Mouse (Mus musculus) liver, embryonic 13.5 days (tissue): Measurements from ENCODE around the gene Spaca4. TPM values are rescaled to one million over a fixed set of nuclear protein-coding genes. Genes with fewer than 3 reads are reported as not detected.

Experiments
- ATAC-seq: fragments of 200-750 bp; cut with Nextera tagmentation; 2 replicates; pipeline ENCODE4 v1.8.0; 2017; ENCODE audit warnings: low read depth, mild to moderate bottlenecking, moderate number of reproducible peaks, moderate library complexity
- DNase-seq: peaks from one replicate; pipeline ENCODE4 v3.0.0; 2022
- H3K27ac ChIP-seq: fragments of 300-500 bp; sonication (generic); 2 replicates; pipeline ENCODE4 v1.5.1; 2015; ENCODE audit warnings: moderate library complexity, mild to moderate bottlenecking, inconsistent platforms
- H3K27me3 ChIP-seq: fragments of 300-500 bp; sonication (generic); 2 replicates; pipeline ENCODE4 v1.6.1; 2015; ENCODE audit warnings: mild to moderate bottlenecking, inconsistent platforms
- H3K36me3 ChIP-seq: fragments of 300-500 bp; sonication (generic); 2 replicates; pipeline ENCODE4 v1.6.1; 2015; ENCODE audit warnings: mild to moderate bottlenecking, inconsistent platforms
- H3K4me1 ChIP-seq: fragments of 300-500 bp; sonication (generic); replicated peaks from 2 replicates; pipeline ENCODE4 v1.6.1; 2015; ENCODE audit warnings: inconsistent platforms
- H3K4me2 ChIP-seq: fragments of 300-500 bp; sonication (generic); 2 replicates; pipeline ENCODE4 v1.6.1; 2015; ENCODE audit warnings: inconsistent platforms, mild to moderate bottlenecking, moderate library complexity
- H3K4me3 ChIP-seq: fragments of 300-500 bp; sonication (generic); replicated peaks from 2 replicates; pipeline ENCODE4 v1.5.1; 2015; ENCODE audit warnings: mild to moderate bottlenecking, inconsistent platforms
- H3K9ac ChIP-seq: fragments of 300-500 bp; sonication (generic); 2 replicates; pipeline ENCODE4 v1.6.1; 2015; ENCODE audit warnings: mild to moderate bottlenecking, inconsistent platforms
- H3K9me3 ChIP-seq: fragments of 300-500 bp; sonication (generic); replicated peaks from 2 replicates; pipeline ENCODE4 v1.6.1; 2016; ENCODE audit warnings: inconsistent platforms
- WGBS: fragments of 180-500 bp; shearing (Covaris S2); methylation state at CpG from one replicate; pipeline ENCODE4 v1.1.7; 2015; ENCODE audit not compliant: insufficient replicate concordance; 5-methylcytosine and 5-hydroxymethylcytosine counted together
- polyA plus RNA-seq: library from polyadenylated mRNA; unstranded; fragments of >200 nt; fragmentation: Nextera tagmentation; extraction: Ambion mirVana; gene quantifications from 2 replicates; pipeline ENCODE4 v1.2.1, GENCODE M21; 2015

Spaca4 gene
- polyA plus RNA-seq, 1 experiment from 2014 or later, result not detected

- Histone ChIP-seq H3K4me3 (peak overlapping the region; percentile 81), H3K27me3 (no peaks in the 10 kb centered on the region), H3K36me3 (peaks cover 53% of the 10 kb centered on the region), H3K4me1 (peaks cover 58% of the 10 kb centered on the region), H3K27ac (peak overlapping the region; percentile 87), H3K4me2 (peak overlapping the region; percentile 73), H3K9ac (peak overlapping the region; percentile 96), H3K9me3 (no peaks in the 10 kb centered on the region)
- WGBS, result 62% methylated on average over 10 of the region's 10 CpGs
- ATAC-seq (no peak), DNase-seq (no peak)
Observed at GRCm38 (mm10) chr7:45719180-45719579, 6.4 kb downstream of the Spaca4 start.

DNA sequence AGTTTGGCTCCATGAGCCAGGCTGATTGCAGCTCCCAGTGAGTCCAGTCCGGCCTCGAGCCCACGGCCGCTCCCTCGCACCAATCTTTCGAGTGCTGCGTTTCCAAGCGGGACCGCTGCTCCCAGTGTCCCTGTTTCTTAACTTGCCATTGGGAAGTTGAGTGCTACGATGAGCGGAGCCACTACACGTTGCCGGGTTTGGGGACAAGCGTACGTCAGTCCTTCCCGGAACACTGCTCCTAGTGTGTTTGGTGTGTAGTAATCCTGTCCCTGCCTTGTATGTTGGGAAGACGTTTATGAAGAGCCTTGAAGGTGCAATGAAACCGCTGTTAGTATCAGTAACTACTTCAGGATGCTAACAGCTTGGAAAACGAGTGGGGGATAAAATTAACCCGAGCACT is 7.3 kb downstream of the Spaca4 start:
- H3K4me3 ChIP-seq, result peak overlapping the region; percentile 81
- DNase-seq (no peak), ATAC-seq (no peak)
- peak overlapping the region; percentile 96 for H3K9ac ChIP-seq
- no peaks in the 10 kb centered on the region for H3K27me3 ChIP-seq
- H3K36me3 ChIP-seq, result peaks cover 52% of the 10 kb centered on the region
- peak overlapping the region; percentile 87 for H3K27ac ChIP-seq
- H3K4me2 ChIP-seq, result peak overlapping the region; percentile 73
- H3K4me1 ChIP-seq, result peaks cover 67% of the 10 kb centered on the region
- under 1% methylated on average over 20 of the region's 20 CpGs for WGBS
- H3K9me3 ChIP-seq, result no peaks in the 10 kb centered on the region

DNA sequence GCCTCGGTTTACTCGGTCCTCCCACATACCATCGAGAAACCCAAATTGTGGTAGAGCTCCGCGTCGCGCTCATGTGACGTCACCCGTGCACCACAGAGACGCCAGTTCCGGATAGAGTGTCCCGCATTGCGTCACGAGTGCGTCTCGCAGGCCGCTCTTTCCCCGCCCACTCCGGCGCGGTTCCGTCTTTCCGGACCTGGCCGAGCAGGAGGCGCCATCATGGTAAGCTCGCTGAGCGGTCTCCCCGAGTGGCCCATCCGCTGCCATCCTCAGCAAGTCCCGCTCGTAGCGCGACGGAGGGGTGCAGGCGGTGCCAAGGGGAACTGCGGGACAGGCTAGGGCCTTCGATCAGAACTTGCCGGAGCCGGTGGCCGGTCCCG is 7.7 kb downstream of the Spaca4 start, which contains the start of gene Sphk2:
Gene Sphk2 (minus strand): TSS at position 85 of the 380 bp plus-strand sequence.
- Histone ChIP-seq H3K4me1 (peaks cover 71% of the 10 kb centered on the region), H3K27ac (peak within 1 kb of the TSS; percentile 87), H3K4me2 (peak within 1 kb of the TSS; percentile 96), H3K36me3 (peaks cover 52% of the 10 kb centered on the region), H3K4me3 (peak within 1 kb of the TSS; percentile 81), H3K9ac (peak within 1 kb of the TSS; percentile 96), H3K27me3 (no peaks in the 10 kb centered on the region), H3K9me3 (no peaks in the 10 kb centered on the region)
- peak; percentile 94 for DNase-seq
- WGBS, result under 1% methylated on average over 41 of the region's 41 CpGs
- ATAC-seq, result peak; percentile 61

GRCm38 (mm10) chr7:45716952-45717917 is 8.4 kb downstream of the Spaca4 start:
- peak overlapping the region; percentile 81 for H3K27ac ChIP-seq
- no peaks in the 10 kb centered on the region for H3K9me3 ChIP-seq
- peak overlapping the region; percentile 96 for H3K4me2 ChIP-seq
- 4% methylated on average over 31 of the region's 31 CpGs for WGBS
- H3K4me3 ChIP-seq, result peak overlapping the region; percentile 81
- no peaks in the 10 kb centered on the region for H3K27me3 ChIP-seq
- H3K9ac ChIP-seq, result peak overlapping the region; percentile 80
- peaks cover 78% of the 10 kb centered on the region for H3K4me1 ChIP-seq
- H3K36me3 ChIP-seq, result peaks cover 52% of the 10 kb centered on the region
- ATAC-seq, result peak; percentile 19
- DNase-seq, result no peak

DNA sequence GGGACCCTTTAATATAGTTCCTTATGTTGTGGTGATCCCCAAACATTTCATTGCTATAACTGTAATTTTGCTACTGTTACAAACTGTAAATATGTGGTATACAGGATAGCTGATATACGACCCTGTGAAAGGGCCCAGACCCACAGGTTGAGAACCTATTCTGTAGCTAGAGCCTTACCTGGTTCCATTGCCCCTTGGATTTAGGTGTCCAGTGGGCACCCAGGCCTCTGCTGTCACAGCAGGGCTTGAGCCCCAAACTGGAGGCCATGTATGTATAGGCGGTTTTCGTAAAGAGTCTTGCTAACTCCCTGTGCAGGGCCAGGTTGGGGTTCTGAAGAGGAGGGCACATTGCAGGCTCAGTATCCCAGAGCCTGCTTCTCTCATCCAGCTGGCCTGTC is 9.2 kb downstream of the Spaca4 start:
- no peak for DNase-seq
- Histone ChIP-seq H3K4me3 (peak overlapping the region; percentile 81), H3K4me2 (peak overlapping the region; percentile 96), H3K27ac (peak overlapping the region; percentile 81), H3K9ac (peak overlapping the region; percentile 80), H3K4me1 (peaks cover 81% of the 10 kb centered on the region), H3K36me3 (peaks cover 52% of the 10 kb centered on the region), H3K27me3 (no peaks in the 10 kb centered on the region), H3K9me3 (no peaks in the 10 kb centered on the region)
- ATAC-seq, result no peak
- WGBS, result 63% methylated on average over 3 of the region's 3 CpGs

DNA sequence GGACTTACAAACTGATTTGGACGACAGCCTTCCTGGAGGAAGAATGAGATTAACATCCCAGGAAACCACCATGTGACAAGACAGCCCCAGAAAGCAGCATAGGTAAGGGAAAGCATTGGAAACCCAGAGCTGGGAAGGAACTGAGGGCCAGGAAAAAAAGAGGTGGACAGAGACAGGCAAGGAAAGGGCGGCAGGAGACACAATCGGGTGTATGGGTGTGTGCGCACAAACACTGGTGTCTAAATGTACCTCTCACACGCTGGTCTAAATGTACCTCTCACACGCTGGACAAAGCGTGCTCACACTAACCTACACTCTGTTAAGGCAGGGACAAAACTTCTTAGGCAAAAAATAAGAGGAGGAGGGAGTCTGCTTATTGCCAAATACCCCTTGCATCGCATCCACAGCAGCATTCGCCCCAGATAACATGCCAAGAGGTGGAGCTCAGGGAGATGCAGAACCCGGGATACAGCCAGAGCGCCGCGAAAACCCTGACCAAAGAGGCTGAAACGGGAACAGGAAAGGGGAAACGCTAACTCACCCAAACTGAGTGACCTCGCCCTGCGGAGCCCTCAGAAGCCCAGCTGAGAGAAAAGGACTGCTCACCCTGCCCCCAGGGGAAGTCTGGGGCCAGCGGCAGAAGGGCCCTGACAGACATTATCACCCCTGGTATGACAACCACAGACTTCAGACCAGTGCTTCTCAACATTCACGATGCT is 9.7 kb downstream of the Spaca4 start:
- H3K4me3 ChIP-seq, result peak overlapping the region; percentile 81
- no peak for ATAC-seq
- peak overlapping the region; percentile 80 for H3K9ac ChIP-seq
- no peak for DNase-seq
- H3K9me3 ChIP-seq, result no peaks in the 10 kb centered on the region
- 45% methylated on average over 19 of the region's 19 CpGs for WGBS
- H3K27ac ChIP-seq, result peak overlapping the region; percentile 81
- H3K4me1 ChIP-seq, result peaks cover 75% of the 10 kb centered on the region
- peaks cover 52% of the 10 kb centered on the region for H3K36me3 ChIP-seq
- peak overlapping the region; percentile 96 for H3K4me2 ChIP-seq
- no peaks in the 10 kb centered on the region for H3K27me3 ChIP-seq

DNA sequence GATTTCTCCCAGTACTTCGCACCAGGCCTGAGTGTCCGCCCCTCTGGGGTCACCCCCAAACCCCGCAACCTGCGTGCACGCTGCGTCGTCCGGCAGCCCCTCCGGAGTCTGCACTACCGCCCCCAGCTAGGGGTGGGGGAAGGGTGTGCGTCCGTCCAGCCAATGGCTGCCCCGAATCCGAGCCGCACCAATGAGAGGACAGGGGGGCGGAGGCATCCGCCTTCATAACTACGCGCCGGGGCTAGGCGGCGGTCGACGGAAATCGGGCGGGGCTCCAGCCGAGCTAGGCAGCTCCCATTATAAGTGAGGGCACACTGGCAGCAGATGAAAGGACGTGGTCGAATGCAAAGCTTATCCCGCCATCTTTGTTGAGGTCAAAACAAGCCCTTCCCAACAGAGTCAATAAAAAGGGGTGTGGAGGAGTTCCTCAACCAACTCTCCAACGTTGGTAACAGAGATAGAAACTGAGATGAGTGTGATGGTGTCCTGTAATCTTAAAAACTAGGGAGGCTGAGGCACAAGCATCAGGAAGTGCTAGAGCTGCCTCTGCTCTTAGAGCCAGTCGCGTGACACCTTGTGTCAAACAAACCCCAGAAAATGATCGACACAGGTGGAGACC is 10.4 kb downstream of the Spaca4 start, which contains the start of gene Rpl18:
Gene Rpl18 (plus strand): TSS at position 368 of the 619 bp plus-strand sequence.
- H3K27me3 ChIP-seq, result no peaks in the 10 kb centered on the region
- 7% methylated on average over 34 of the region's 34 CpGs for WGBS
- peaks cover 68% of the 10 kb centered on the region for H3K4me1 ChIP-seq
- DNase-seq (peak; percentile 97), ATAC-seq (peak; percentile 88)
- peak within 1 kb of the TSS; percentile 81 for H3K27ac ChIP-seq
- H3K4me3 ChIP-seq, result peak within 1 kb of the TSS; percentile 81
- peaks cover 52% of the 10 kb centered on the region for H3K36me3 ChIP-seq
- no peaks in the 10 kb centered on the region for H3K9me3 ChIP-seq
- H3K4me2 ChIP-seq, result peak within 1 kb of the TSS; percentile 96
- peak within 1 kb of the TSS; percentile 80 for H3K9ac ChIP-seq

DNA sequence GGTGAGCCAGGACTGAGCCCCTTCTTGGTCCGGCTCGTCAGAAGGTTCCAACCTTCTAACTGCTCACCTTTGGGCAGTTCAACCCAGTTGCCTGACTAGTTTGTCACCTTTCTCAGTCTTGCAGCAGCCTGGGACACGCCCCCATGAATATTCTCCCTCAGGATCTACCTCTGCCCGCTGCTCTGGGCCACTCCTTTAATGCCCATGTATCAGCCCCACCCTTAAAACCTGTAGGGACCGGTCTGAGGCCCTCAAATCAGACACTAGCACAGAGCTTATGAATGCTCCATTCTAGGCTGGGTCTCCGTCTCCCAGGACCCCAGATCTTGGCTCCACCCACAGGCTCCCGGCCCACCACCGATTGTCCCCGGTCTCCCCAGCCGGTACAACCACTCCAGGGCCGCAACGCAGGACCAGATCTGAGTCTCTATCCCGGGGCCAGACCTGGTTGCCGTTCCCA is 11.0 kb downstream of the Spaca4 start:
- peaks cover 52% of the 10 kb centered on the region for H3K36me3 ChIP-seq
- ATAC-seq (peak; percentile 53), DNase-seq (no peak)
- WGBS, result 12% methylated on average over 14 of the region's 14 CpGs
- H3K9me3 ChIP-seq, result no peaks in the 10 kb centered on the region
- peak overlapping the region; percentile 78 for H3K9ac ChIP-seq
- peak overlapping the region; percentile 96 for H3K4me2 ChIP-seq
- peak overlapping the region; percentile 81 for H3K4me3 ChIP-seq
- peak overlapping the region; percentile 79 for H3K27ac ChIP-seq
- H3K4me1 ChIP-seq, result peaks cover 63% of the 10 kb centered on the region
- no peaks in the 10 kb centered on the region for H3K27me3 ChIP-seq

DNA sequence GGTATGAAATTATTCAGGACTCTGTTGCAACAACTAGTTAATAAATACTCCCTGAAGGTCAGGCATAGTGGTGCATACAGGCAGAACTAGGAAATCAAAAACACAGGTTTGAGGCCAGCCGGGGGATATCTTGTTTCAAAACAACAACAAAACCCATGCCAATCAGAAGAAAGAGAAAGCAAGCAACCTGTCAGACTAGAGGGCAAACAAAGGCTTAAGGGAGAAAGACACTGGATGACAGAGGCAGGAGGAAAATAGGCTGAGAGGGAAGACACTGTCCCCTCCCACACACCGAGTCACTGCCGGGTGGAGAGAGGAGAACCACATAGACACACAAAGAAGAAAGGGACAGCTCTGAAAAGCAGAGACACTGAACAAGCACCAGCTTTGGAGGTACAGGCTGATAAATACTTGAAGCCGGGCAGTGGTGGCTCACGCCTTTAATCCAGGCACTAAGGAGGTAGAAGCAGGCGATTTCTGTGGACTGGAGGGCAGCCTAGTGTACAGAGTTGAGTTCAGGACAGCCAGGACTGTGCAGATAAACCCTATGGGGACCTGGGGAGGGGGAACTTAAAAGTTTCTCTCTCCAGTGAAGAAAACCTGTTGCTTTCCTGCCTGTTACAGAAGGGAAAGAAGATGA is 11.6 kb downstream of the Spaca4 start:
- H3K4me1 ChIP-seq, result peaks cover 57% of the 10 kb centered on the region
- H3K9me3 ChIP-seq, result no peaks in the 10 kb centered on the region
- DNase-seq (no peak), ATAC-seq (no peak)
- peak overlapping the region; percentile 81 for H3K4me3 ChIP-seq
- WGBS, result 78% methylated on average over 6 of the region's 6 CpGs
- peak overlapping the region; percentile 79 for H3K27ac ChIP-seq
- peak overlapping the region; percentile 78 for H3K9ac ChIP-seq
- H3K4me2 ChIP-seq, result peak overlapping the region; percentile 96
- peaks cover 45% of the 10 kb centered on the region for H3K36me3 ChIP-seq
- no peaks in the 10 kb centered on the region for H3K27me3 ChIP-seq

GRCm38 (mm10) chr7:45713396-45713795 is 12.2 kb downstream of the Spaca4 start:
- peaks cover 58% of the 10 kb centered on the region for H3K4me1 ChIP-seq
- H3K36me3 ChIP-seq, result peaks cover 45% of the 10 kb centered on the region
- no peak overlapping the region for H3K9ac ChIP-seq
- ATAC-seq (no peak), DNase-seq (no peak)
- 83% methylated on average over 16 of the region's 16 CpGs for WGBS
- no peak overlapping the region for H3K4me2 ChIP-seq
- H3K9me3 ChIP-seq, result no peaks in the 10 kb centered on the region
- H3K27me3 ChIP-seq, result no peaks in the 10 kb centered on the region
- H3K27ac ChIP-seq, result no peak overlapping the region
- H3K4me3 ChIP-seq, result no peak overlapping the region
